Mouse (Mus musculus): ENCODE data around the gene Edar. TPM values are rescaled to one million over a fixed set of nuclear protein-coding genes. Genes with fewer than 3 reads are reported as not detected.

Gene Edar
- polyA plus RNA-seq, 1 experiment from 2014 or later = 0.30 TPM

DNA sequence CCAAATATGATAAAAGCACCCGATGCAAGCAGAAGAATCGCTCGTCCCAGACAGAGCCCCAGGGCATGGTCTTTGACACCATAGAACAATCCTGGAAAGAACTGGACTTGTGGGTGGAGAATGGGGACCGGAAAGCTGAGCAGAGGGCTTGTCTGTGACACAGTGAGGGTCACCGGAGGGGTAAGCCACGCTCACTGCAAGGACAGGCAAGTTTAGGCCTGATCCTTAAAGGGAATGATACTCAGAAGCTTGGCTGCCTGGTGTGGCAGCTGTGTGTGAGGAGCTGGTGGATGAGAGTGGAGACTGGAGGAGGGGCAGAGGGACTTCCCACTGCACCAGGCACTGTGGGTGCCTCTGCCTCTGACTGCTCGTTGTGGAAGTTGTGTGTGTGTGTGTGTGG lies 15.6 kb upstream of the Edar start:
- WGBS = 83% methylated on average over 6 of the region's 7 CpGs

DNA sequence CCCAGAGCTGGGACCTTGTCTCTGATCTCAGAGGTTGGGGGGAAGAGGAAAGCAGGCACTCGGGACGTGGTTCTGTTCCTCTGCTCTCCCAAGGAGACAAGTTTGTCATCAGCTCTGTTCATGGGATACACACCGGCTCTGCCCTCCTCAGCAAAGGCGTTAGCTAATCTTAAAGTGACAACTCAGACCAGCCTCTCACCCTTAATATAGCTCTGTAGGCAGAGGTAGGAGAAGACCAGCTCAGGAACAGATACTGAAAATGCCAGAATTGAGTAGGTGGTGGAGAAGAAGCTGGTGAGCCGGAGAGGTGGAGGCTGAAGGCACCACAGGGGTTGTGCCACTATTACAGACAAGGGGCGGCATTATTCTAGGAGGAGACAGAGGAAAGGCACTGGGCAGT lies 3.8 kb upstream of the Edar start:
- no peak for ATAC-seq
- no peak overlapping the region for H3K27ac ChIP-seq (ENCODE audit: low read length)
- peaks cover 6% of the 10 kb centered on the region; the same call in 1 of the 2 replicates for H3K27me3 ChIP-seq (ENCODE audit: control insufficient read depth, insufficient read depth, low read depth, low read length)
- H3K9me3 ChIP-seq (replicated peaks; ENCODE audit: control insufficient read depth, low read length, poor library complexity, severe bottlenecking) = no peaks in the 10 kb centered on the region
- H3K4me1 ChIP-seq (ENCODE audit: control insufficient read depth, insufficient read depth, low read length) = peaks cover 5% of the 10 kb centered on the region; the same call in 1 of the 2 replicates
- H3K4me2 ChIP-seq (ENCODE audit: low read length) = no peak overlapping the region
- H3K4me3 ChIP-seq (ENCODE audit: low read depth, low read length) = no peak overlapping the region
- 93% methylated on average over 6 of the region's 6 CpGs for WGBS
- no peak overlapping the region for H3K9ac ChIP-seq (ENCODE audit: low read depth, low read length)
- no peaks in the 10 kb centered on the region for H3K36me3 ChIP-seq (ENCODE audit: control insufficient read depth, insufficient read depth, low read length)

More for the DNA sequence above, 15.6 kb upstream of the Edar start:
- Histone ChIP-seq H3K9ac (ENCODE audit: low read depth, low read length) (no peak overlapping the region), H3K4me2 (ENCODE audit: low read length) (no peak overlapping the region), H3K4me1 (ENCODE audit: control insufficient read depth, insufficient read depth, low read length) (peaks cover 2% of the 10 kb centered on the region; the same call in 1 of the 2 replicates), H3K27me3 (ENCODE audit: control insufficient read depth, insufficient read depth, low read depth, low read length) (no peaks in the 10 kb centered on the region), H3K4me3 (ENCODE audit: low read depth, low read length) (no peak overlapping the region), H3K36me3 (ENCODE audit: control insufficient read depth, insufficient read depth, low read length) (no peaks in the 10 kb centered on the region), H3K27ac (ENCODE audit: low read length) (no peak overlapping the region), H3K9me3 (replicated peaks; ENCODE audit: control insufficient read depth, low read length, poor library complexity, severe bottlenecking) (no peaks in the 10 kb centered on the region; the same call in 1 of the 2 replicates)
- no peak for ATAC-seq

DNA sequence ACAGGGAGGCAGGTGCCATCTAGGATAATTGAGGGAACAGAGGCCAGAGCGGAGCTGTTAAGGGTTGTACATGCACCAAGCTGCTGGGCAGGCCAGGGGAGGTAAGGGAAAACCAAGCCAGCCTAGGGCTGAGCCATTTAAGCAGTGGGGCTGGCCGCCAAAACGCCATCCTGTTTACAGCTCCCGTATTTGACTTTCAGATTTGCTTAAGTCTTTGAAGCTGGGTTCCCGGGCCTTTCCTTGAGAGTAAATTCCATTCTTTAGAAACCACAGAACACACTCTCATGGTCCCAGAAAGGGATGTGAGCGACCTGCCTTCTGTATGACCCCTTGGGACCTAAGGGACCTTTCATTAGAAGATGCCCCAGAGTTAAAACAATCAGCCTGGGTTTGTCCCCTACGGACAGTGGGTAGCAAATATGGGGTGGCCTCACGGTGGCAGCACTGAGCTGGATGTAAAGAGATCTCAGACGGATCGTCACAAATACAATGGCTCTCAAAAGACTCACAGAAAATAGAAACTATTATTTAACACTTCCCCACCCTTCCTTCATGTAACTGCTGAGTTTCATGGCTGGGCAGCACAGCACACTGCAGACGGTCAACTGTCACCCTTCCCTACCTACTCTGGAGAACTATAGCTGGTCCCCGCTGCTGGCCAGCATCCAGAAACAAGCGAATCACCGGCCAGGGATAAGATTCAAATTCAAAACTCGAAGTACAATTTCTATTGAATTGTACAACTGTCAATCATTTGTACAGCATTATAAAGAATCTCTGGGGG lies 2.0 kb downstream of the Edar start:
- Histone ChIP-seq H3K9me3 (replicated peaks; ENCODE audit: control insufficient read depth, low read length, poor library complexity, severe bottlenecking) (no peaks in the 10 kb centered on the region), H3K9ac (ENCODE audit: low read depth, low read length) (no peak overlapping the region), H3K4me1 (ENCODE audit: control insufficient read depth, insufficient read depth, low read length) (peaks cover 11% of the 10 kb centered on the region), H3K27me3 (ENCODE audit: control insufficient read depth, insufficient read depth, low read depth, low read length) (peaks cover 6% of the 10 kb centered on the region; the same call in 1 of the 2 replicates), H3K36me3 (ENCODE audit: control insufficient read depth, insufficient read depth, low read length) (no peaks in the 10 kb centered on the region), H3K27ac (ENCODE audit: low read length) (peak overlapping the region; percentile 24; the same call in 1 of the 2 replicates), H3K4me2 (ENCODE audit: low read length) (peak overlapping the region; percentile 26), H3K4me3 (ENCODE audit: low read depth, low read length) (no peak overlapping the region)
- peak; percentile 80 for ATAC-seq
- WGBS = 26% methylated on average over 15 of the region's 15 CpGs

DNA sequence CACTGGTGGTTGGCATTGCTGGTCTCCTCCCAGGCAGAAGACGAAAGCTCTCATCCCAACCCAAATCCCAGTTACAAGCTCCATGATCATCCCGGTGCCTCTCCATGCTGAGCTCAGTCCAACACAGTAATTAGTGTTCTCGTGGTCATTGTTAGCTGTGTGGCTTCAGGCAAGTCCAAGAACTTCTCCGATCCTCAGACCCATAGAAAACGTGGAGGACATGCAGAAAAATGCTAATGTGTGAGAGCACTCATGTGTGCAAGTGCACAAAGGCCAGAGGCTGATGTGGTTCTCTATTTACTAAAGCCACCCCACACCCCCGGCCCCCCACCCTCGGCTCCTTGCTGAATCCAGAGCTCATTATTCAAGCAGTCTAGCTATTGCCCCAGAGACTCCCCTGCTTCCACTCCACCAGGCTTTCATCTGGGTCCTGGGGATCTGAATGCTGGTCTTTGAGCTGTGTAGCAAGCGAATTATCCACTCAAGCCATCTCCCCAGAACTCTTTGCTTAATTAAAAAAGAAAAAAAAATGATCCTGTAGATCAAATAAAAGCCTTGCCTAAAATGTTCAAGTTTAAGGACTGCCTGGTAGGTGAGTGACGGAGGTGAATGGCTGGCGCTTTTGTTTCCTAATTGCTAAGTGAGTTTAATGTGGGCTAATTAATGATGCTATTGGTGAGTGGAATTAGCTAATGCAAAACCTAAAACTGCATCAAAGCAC lies 2.7 kb downstream of the Edar start:
- Histone ChIP-seq H3K4me3 (ENCODE audit: low read depth, low read length) (no peak overlapping the region), H3K4me1 (ENCODE audit: control insufficient read depth, insufficient read depth, low read length) (peaks cover 11% of the 10 kb centered on the region), H3K36me3 (ENCODE audit: control insufficient read depth, insufficient read depth, low read length) (no peaks in the 10 kb centered on the region), H3K27ac (ENCODE audit: low read length) (peak overlapping the region; percentile 24; the same call in 1 of the 2 replicates), H3K4me2 (ENCODE audit: low read length) (peak overlapping the region; percentile 26), H3K9ac (ENCODE audit: low read depth, low read length) (no peak overlapping the region), H3K9me3 (replicated peaks; ENCODE audit: control insufficient read depth, low read length, poor library complexity, severe bottlenecking) (no peaks in the 10 kb centered on the region), H3K27me3 (ENCODE audit: control insufficient read depth, insufficient read depth, low read depth, low read length) (peaks cover 6% of the 10 kb centered on the region; the same call in 1 of the 2 replicates)
- 24% methylated on average over 10 of the region's 10 CpGs for WGBS
- ATAC-seq = peak; percentile 71

DNA sequence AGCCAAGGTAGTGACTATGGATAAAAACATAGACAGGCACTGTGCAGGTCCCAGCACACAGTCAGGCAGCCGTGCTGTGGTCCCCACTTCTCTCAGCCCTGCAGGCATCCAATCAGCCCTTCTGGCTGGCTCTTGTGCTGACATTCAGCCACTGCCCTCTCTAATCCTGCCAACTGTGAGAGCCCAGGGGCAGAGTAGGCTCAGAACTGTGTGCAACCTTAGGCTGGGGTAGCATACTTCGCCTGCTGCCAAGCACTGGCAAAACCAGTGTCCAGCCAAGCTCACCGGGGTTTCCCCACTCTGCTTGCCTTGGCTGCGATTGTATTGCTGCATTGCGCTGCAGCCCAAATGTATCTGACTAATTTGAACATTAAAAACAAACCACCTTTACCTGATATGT lies 11.6 kb downstream of the Edar start:
- Histone ChIP-seq H3K4me3 (ENCODE audit: low read depth, low read length) (no peak overlapping the region), H3K27ac (ENCODE audit: low read length) (no peak overlapping the region), H3K36me3 (ENCODE audit: control insufficient read depth, insufficient read depth, low read length) (no peaks in the 10 kb centered on the region), H3K4me1 (ENCODE audit: control insufficient read depth, insufficient read depth, low read length) (no peaks in the 10 kb centered on the region), H3K4me2 (ENCODE audit: low read length) (no peak overlapping the region), H3K27me3 (ENCODE audit: control insufficient read depth, insufficient read depth, low read depth, low read length) (no peaks in the 10 kb centered on the region), H3K9ac (ENCODE audit: low read depth, low read length) (no peak overlapping the region), H3K9me3 (replicated peaks; ENCODE audit: control insufficient read depth, low read length, poor library complexity, severe bottlenecking) (no peaks in the 10 kb centered on the region)
- 80% methylated on average over 5 of the region's 5 CpGs for WGBS
- ATAC-seq = peak; percentile 64

DNA sequence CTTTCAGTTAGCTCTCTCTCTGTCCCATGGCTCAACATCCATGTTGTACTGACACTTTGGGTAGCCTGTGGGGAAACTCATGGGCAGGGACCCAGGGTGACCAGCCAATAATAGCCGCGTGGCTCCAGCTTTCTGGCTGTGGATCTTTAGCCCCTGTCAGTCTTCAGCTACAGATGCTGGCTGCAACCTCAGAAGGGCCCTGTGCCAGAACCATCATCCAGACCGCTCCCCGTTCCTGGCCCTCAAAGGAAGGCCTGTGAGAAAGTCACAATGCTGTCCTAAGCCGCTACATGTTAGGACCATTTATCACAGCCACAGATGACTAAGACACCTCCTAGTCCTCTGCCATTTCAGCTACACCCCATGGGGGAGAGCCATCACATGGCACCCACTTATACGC lies 12.0 kb downstream of the Edar start:
- Histone ChIP-seq H3K4me3 (ENCODE audit: low read depth, low read length) (no peak overlapping the region), H3K4me2 (ENCODE audit: low read length) (no peak overlapping the region), H3K9ac (ENCODE audit: low read depth, low read length) (no peak overlapping the region), H3K9me3 (replicated peaks; ENCODE audit: control insufficient read depth, low read length, poor library complexity, severe bottlenecking) (no peaks in the 10 kb centered on the region), H3K27me3 (ENCODE audit: control insufficient read depth, insufficient read depth, low read depth, low read length) (no peaks in the 10 kb centered on the region), H3K4me1 (ENCODE audit: control insufficient read depth, insufficient read depth, low read length) (no peaks in the 10 kb centered on the region), H3K36me3 (ENCODE audit: control insufficient read depth, insufficient read depth, low read length) (no peaks in the 10 kb centered on the region), H3K27ac (ENCODE audit: low read length) (no peak overlapping the region)
- peak; percentile 21; the same call in 1 of the 2 replicates for ATAC-seq
- 85% methylated on average over 6 of the region's 6 CpGs for WGBS

DNA sequence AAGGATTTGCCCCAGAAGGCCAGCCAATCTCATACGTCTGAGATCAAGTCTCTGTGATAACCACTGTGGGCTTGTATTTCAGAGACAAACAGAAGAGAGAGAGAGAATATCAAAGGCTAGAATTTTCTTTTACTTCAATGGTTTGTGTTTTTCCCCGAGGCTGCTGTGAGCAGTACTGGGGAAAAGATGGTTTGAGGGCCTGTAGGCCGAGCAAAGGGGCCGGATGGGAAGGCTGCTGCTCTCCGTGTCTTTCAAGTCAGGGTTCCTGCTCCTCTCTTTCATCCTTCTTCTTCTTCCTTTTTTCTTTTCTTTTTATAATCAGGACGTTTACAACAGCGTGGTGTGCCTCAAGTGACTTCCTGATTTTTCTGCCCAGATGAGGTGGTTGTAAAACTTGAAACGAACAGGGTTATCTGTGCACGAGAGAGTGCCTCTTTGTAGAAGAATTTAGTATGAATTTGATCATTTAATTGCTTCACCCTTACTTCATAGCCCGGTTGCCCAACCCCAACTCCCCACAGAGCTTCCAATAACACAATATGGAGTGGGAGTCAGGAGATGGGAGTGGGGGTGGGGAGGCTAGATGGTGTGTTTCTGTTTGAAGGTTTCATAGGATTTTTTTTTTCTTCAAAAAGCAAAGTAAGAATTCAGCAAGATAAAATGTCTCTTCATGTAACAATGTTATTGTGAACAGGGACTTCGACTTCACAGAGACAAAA lies 16.0 kb downstream of the Edar start:
- WGBS = 58% methylated on average over 11 of the region's 11 CpGs
- Histone ChIP-seq H3K9me3 (replicated peaks; ENCODE audit: control insufficient read depth, low read length, poor library complexity, severe bottlenecking) (no peaks in the 10 kb centered on the region), H3K4me1 (ENCODE audit: control insufficient read depth, insufficient read depth, low read length) (0 out of 2 replicates have a peak, but pooled peaks cover 2% of the 10 kb centered on the region), H3K36me3 (ENCODE audit: control insufficient read depth, insufficient read depth, low read length) (no peaks in the 10 kb centered on the region), H3K27me3 (ENCODE audit: control insufficient read depth, insufficient read depth, low read depth, low read length) (no peaks in the 10 kb centered on the region), H3K9ac (ENCODE audit: low read depth, low read length) (no peak overlapping the region), H3K4me3 (ENCODE audit: low read depth, low read length) (no peak overlapping the region), H3K4me2 (ENCODE audit: low read length) (no peak overlapping the region), H3K27ac (ENCODE audit: low read length) (peak overlapping the region; percentile 47; the same call in 1 of the 2 replicates)
- ATAC-seq = peak; percentile 79

DNA sequence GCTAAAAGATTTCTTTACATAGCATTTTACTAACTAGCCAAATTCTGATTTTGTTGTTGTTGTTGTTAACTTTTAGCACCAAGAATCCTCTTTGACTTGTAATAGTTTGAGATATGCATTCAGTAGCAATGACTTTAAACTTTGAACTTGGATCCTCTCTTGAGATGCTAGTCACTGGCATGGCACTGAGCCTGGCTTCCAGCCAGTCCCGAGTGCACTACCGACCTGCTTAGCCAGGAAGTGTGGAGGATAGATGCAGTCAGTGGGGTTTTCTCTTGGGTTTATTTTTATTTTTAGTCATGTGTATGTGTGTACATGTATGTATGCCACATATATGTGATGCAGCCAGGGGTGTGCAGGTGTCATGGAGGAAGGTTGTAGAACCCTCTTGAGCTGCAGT lies 17.7 kb downstream of the Edar start:
- Histone ChIP-seq H3K9me3 (replicated peaks; ENCODE audit: control insufficient read depth, low read length, poor library complexity, severe bottlenecking) (no peaks in the 10 kb centered on the region), H3K4me1 (ENCODE audit: control insufficient read depth, insufficient read depth, low read length) (peaks cover 3% of the 10 kb centered on the region; the same call in 1 of the 2 replicates), H3K9ac (ENCODE audit: low read depth, low read length) (no peak overlapping the region), H3K27me3 (ENCODE audit: control insufficient read depth, insufficient read depth, low read depth, low read length) (peaks cover under 1% of the 10 kb centered on the region; the same call in 1 of the 2 replicates), H3K4me3 (ENCODE audit: low read depth, low read length) (no peak overlapping the region), H3K4me2 (ENCODE audit: low read length) (no peak overlapping the region), H3K27ac (ENCODE audit: low read length) (no peak overlapping the region), H3K36me3 (ENCODE audit: control insufficient read depth, insufficient read depth, low read length) (no peaks in the 10 kb centered on the region)
- 65% methylated on average over 2 of the region's 2 CpGs for WGBS
- no peak for ATAC-seq
